ENCODE assay signal across 8 mouse cellular contexts in genomic region chrX:42067791-42068200, GRCm38 (mm10). TPM values are rescaled to one million over a fixed set of nuclear protein-coding genes. Genes with fewer than 3 reads are reported as not detected.
DNase-seq lines count a peak whose midpoint lies in the region; ATAC-seq lines count a peak whose summit lies in the region.

No protein-coding gene starts in this region.

- peak overlapping the region; percentile 51 for H3K4me3 ChIP-seq in hindbrain, embryonic 15.5 days

- peak; percentile 84 for ATAC-seq in hindbrain, embryonic 15.5 days (ENCODE audit: low FRiP score, low read depth)
- peak; percentile 64 for ATAC-seq in megakaryocyte, adult 5-6 weeks (ENCODE audit: poor library complexity, severe bottlenecking)

- peak overlapping the region; percentile 52 for H3K4me2 ChIP-seq in hindbrain, embryonic 15.5 days

- H3K4me1 ChIP-seq in hindbrain, embryonic 15.5 days (replicated peaks): peaks cover 7% of the 10 kb centered on the region

- peak overlapping the region; percentile 46 for H3K9ac ChIP-seq in hindbrain, embryonic 15.5 days

- peak; percentile 83 for DNase-seq in ZHBTc4 (ENCODE audit: low read depth, low spot score)
- DNase-seq in cerebellum, postnatal 10 days: peak; percentile 84 to 89
- peak; percentile 45 to 51 for DNase-seq in frontal cortex, postnatal 10 days (ENCODE audit: low spot score in 2 of 2)
- peak; percentile 50 to 53 for DNase-seq in left cerebral cortex, adult 18-20 months (ENCODE audit: low spot score in 2 of 2)
- peak; percentile 36 to 52 for DNase-seq in right cerebral cortex, postnatal 36 days (ENCODE audit: low spot score in 2 of 2)
- peak; percentile 80 for DNase-seq in yolk sac, embryonic 10.5 days (ENCODE audit: low spot score)

- H3K27me3 ChIP-seq in hindbrain, embryonic 15.5 days: no peaks in the 10 kb centered on the region

- H3K9me3 ChIP-seq in hindbrain, embryonic 15.5 days: no peaks in the 10 kb centered on the region

- WGBS in hindbrain, embryonic 15.5 days: 27% methylated on average over 25 of the region's 27 CpGs

- H3K27ac ChIP-seq in hindbrain, embryonic 15.5 days (replicated peaks): peak overlapping the region; percentile 92

- H3K36me3 ChIP-seq in hindbrain, embryonic 15.5 days: no peaks in the 10 kb centered on the region

RNA-seq across cellular contexts. Expression of gene Xiap, which starts 8.3 kb away (rescaled TPM):
- polyA plus RNA-seq in hindbrain, embryonic 15.5 days (2015; fragmentation: Nextera tagmentation; extraction: Ambion mirVana): 9.8 and 11.6 TPM in 2 replicates
- total RNA-seq in left cerebral cortex, adult 18-20 months (2021): 10 to 100 TPM; 52.8 to 69.0 TPM
- total RNA-seq in megakaryocyte, adult 5-6 weeks (2015): 87.0 and 88.2 TPM in 2 replicates
- 69.6 and 74.0 TPM in 2 replicates for total RNA-seq in megakaryocyte, adult 5-6 weeks (2017)

Comparison
In these comparisons a context has a peak if more than half of its experiments do, and no peak if none do; other contexts are left out.
1. Peak in every context shown above with its lines: DNase-seq, ATAC-seq, H3K4me3 ChIP-seq and H3K27ac ChIP-seq.